Mouse (Mus musculus): Measurements from ENCODE around the gene Retreg3. TPM values are rescaled to one million over a fixed set of nuclear protein-coding genes. Genes with fewer than 3 reads are reported as not detected.

The Retreg3 gene
- 17.8 and 17.9 TPM in 2 replicates for polyA plus RNA-seq (2016; fragmentation: Nextera tagmentation; extraction: Ambion mirVana)

- H3K4me1 ChIP-seq, result peaks cover 31% of the 10 kb centered on the region
- peaks cover 59% of the 10 kb centered on the region for H3K36me3 ChIP-seq
These were observed at the start of gene Retreg3, which contains the start of gene Tubg1 for GRCm38 (mm10) chr11:101119761-101120544. Retreg3 (minus strand) TSS chr11:101119893. Tubg1 (plus strand) TSS chr11:101119938.

GRCm38 (mm10) chr11:101168301-101168980 is 48.7 kb upstream of the Retreg3 start:
- peaks cover 69% of the 10 kb centered on the region for H3K4me1 ChIP-seq

More at GRCm38 (mm10) chr11:101119761-101120544, at the start of gene Retreg3, which contains the start of gene Tubg1:
- under 1% methylated on average over 61 of the region's 61 CpGs for WGBS
- Histone ChIP-seq H3K9me3 (replicated peaks) (no peaks in the 10 kb centered on the region), H3K27me3 (ENCODE audit: low read depth, poor library complexity, severe bottlenecking) (no peaks in the 10 kb centered on the region), H3K4me3 (peak within 1 kb of the TSS; percentile 96), H3K27ac (peak within 1 kb of the TSS; percentile 89)
- DNase-seq (ENCODE audit: low spot score), result peak; percentile 100

GRCm38 (mm10) chr11:101167963-101168300 is 48.2 kb upstream of the Retreg3 start:
- DNase-seq (ENCODE audit: low spot score), result no peak
- Histone ChIP-seq H3K36me3 (peaks cover 5% of the 10 kb centered on the region), H3K27ac (no peak overlapping the region), H3K4me1 (peaks cover 69% of the 10 kb centered on the region), H3K4me3 (no peak overlapping the region), H3K9me3 (replicated peaks) (no peaks in the 10 kb centered on the region), H3K27me3 (ENCODE audit: low read depth, poor library complexity, severe bottlenecking) (peaks cover 92% of the 10 kb centered on the region)
- WGBS, result 39% methylated on average over 8 of the region's 8 CpGs

More at GRCm38 (mm10) chr11:101168301-101168980, 48.7 kb upstream of the Retreg3 start:
- peaks cover 5% of the 10 kb centered on the region for H3K36me3 ChIP-seq
- H3K27ac ChIP-seq, result no peak overlapping the region
- WGBS, result 67% methylated on average over 18 of the region's 18 CpGs
- no peak for DNase-seq (ENCODE audit: low spot score)
- peaks cover 92% of the 10 kb centered on the region for H3K27me3 ChIP-seq (ENCODE audit: low read depth, poor library complexity, severe bottlenecking)
- no peaks in the 10 kb centered on the region for H3K9me3 ChIP-seq (replicated peaks)
- H3K4me3 ChIP-seq, result no peak overlapping the region

- Histone ChIP-seq H3K36me3 (peaks cover 5% of the 10 kb centered on the region), H3K27ac (no peak overlapping the region), H3K27me3 (ENCODE audit: low read depth, poor library complexity, severe bottlenecking) (peaks cover 93% of the 10 kb centered on the region), H3K4me1 (peaks cover 69% of the 10 kb centered on the region), H3K4me3 (no peak overlapping the region), H3K9me3 (replicated peaks) (no peaks in the 10 kb centered on the region)
- WGBS, result 39% methylated on average over 19 of the region's 19 CpGs
- DNase-seq (ENCODE audit: low spot score), result no peak
These were observed 47.7 kb upstream of the Retreg3 start for GRCm38 (mm10) chr11:101167211-101167962.

- peaks cover 96% of the 10 kb centered on the region for H3K27me3 ChIP-seq (ENCODE audit: low read depth, poor library complexity, severe bottlenecking)
- H3K36me3 ChIP-seq, result peaks cover 7% of the 10 kb centered on the region
- WGBS, result 48% methylated on average over 14 of the region's 14 CpGs
- H3K4me3 ChIP-seq, result no peak overlapping the region
- no peak for DNase-seq (ENCODE audit: low spot score)
- peaks cover 59% of the 10 kb centered on the region for H3K4me1 ChIP-seq
- no peaks in the 10 kb centered on the region for H3K9me3 ChIP-seq (replicated peaks)
- H3K27ac ChIP-seq, result no peak overlapping the region
These were observed 46.7 kb upstream of the Retreg3 start for GRCm38 (mm10) chr11:101166357-101166756.

- 3% methylated on average over 35 of the region's 35 CpGs for WGBS
- H3K9me3 ChIP-seq (replicated peaks), result no peaks in the 10 kb centered on the region
- no peak overlapping the region for H3K27ac ChIP-seq
- peak overlapping the region; percentile 52 for H3K4me3 ChIP-seq
- H3K36me3 ChIP-seq, result peaks cover 7% of the 10 kb centered on the region
- H3K4me1 ChIP-seq, result peaks cover 44% of the 10 kb centered on the region
- peaks cover 98% of the 10 kb centered on the region for H3K27me3 ChIP-seq (ENCODE audit: low read depth, poor library complexity, severe bottlenecking)
- DNase-seq (ENCODE audit: low spot score), result no peak
These were observed 45.2 kb upstream of the Retreg3 start for GRCm38 (mm10) chr11:101164677-101165580.

- no peaks in the 10 kb centered on the region for H3K9me3 ChIP-seq (replicated peaks)
- H3K27me3 ChIP-seq (ENCODE audit: low read depth, poor library complexity, severe bottlenecking), result peaks cover 92% of the 10 kb centered on the region
- peaks cover 38% of the 10 kb centered on the region for H3K4me1 ChIP-seq
- H3K36me3 ChIP-seq, result peaks cover 7% of the 10 kb centered on the region
- 1% methylated on average over 21 of the region's 21 CpGs for WGBS
- peak overlapping the region; percentile 52 for H3K4me3 ChIP-seq
- no peak for DNase-seq (ENCODE audit: low spot score)
- peak overlapping the region; percentile 67 for H3K27ac ChIP-seq
These were observed 44.6 kb upstream of the Retreg3 start for GRCm38 (mm10) chr11:101164351-101164665.

GRCm38 (mm10) chr11:101163476-101164350 is 44.0 kb upstream of the Retreg3 start:
- Histone ChIP-seq H3K4me3 (peak overlapping the region; percentile 52), H3K36me3 (peaks cover 7% of the 10 kb centered on the region), H3K9me3 (replicated peaks) (no peaks in the 10 kb centered on the region), H3K4me1 (peaks cover 38% of the 10 kb centered on the region), H3K27ac (peak overlapping the region; percentile 67), H3K27me3 (ENCODE audit: low read depth, poor library complexity, severe bottlenecking) (peaks cover 89% of the 10 kb centered on the region)
- DNase-seq (ENCODE audit: low spot score), result no peak
- WGBS, result 3% methylated on average over 49 of the region's 49 CpGs

GRCm38 (mm10) chr11:101162772-101163171 is 43.1 kb upstream of the Retreg3 start:
- WGBS, result 51% methylated on average over 5 of the region's 5 CpGs
- DNase-seq (ENCODE audit: low spot score), result no peak

GRCm38 (mm10) chr11:101162301-101162700 is 42.6 kb upstream of the Retreg3 start:
- Histone ChIP-seq H3K9me3 (replicated peaks) (no peaks in the 10 kb centered on the region), H3K27me3 (ENCODE audit: low read depth, poor library complexity, severe bottlenecking) (peaks cover 85% of the 10 kb centered on the region), H3K27ac (no peak overlapping the region), H3K4me1 (peaks cover 32% of the 10 kb centered on the region), H3K36me3 (peaks cover 7% of the 10 kb centered on the region), H3K4me3 (no peak overlapping the region)
- DNase-seq (ENCODE audit: low spot score), result no peak
- 47% methylated on average over 5 of the region's 5 CpGs for WGBS

More at GRCm38 (mm10) chr11:101162772-101163171, 43.1 kb upstream of the Retreg3 start:
- H3K4me1 ChIP-seq, result peaks cover 36% of the 10 kb centered on the region
- peaks cover 7% of the 10 kb centered on the region for H3K36me3 ChIP-seq
- H3K27me3 ChIP-seq (ENCODE audit: low read depth, poor library complexity, severe bottlenecking), result peaks cover 85% of the 10 kb centered on the region
- H3K9me3 ChIP-seq (replicated peaks), result no peaks in the 10 kb centered on the region
- no peak overlapping the region for H3K4me3 ChIP-seq
- no peak overlapping the region for H3K27ac ChIP-seq

GRCm38 (mm10) chr11:101161551-101161950 is 41.9 kb upstream of the Retreg3 start:
- Histone ChIP-seq H3K4me3 (no peak overlapping the region), H3K27ac (no peak overlapping the region), H3K4me1 (peaks cover 32% of the 10 kb centered on the region), H3K36me3 (peaks cover 7% of the 10 kb centered on the region), H3K9me3 (replicated peaks) (no peaks in the 10 kb centered on the region), H3K27me3 (ENCODE audit: low read depth, poor library complexity, severe bottlenecking) (peaks cover 83% of the 10 kb centered on the region)
- WGBS, result 89% methylated on average over 15 of the region's 15 CpGs
- no peak for DNase-seq (ENCODE audit: low spot score)
